Mouse (Mus musculus) midbrain, embryonic 14.5 days (tissue): Measurements from ENCODE around the gene Fam117b. TPM values are rescaled to one million over a fixed set of nuclear protein-coding genes. Genes with fewer than 3 reads are reported as not detected.

Source experiments
- ATAC-seq: fragments of 200-750 bp; cut with Nextera tagmentation; 2 replicates; pipeline ENCODE4 v1.8.0; 2017; ENCODE audit warnings: moderate number of reproducible peaks, moderate library complexity; ENCODE audit not compliant: low FRiP score, low TSS enrichment
- DNase-seq: peaks from one replicate; pipeline ENCODE4 v3.0.0-alpha.2; 2015
- H3K27ac ChIP-seq: fragments of 300-500 bp; sonication (generic); replicated peaks from 2 replicates; pipeline ENCODE4 v1.5.1; 2014; ENCODE audit warnings: mild to moderate bottlenecking, low read depth, low read length, moderate library complexity
- H3K27me3 ChIP-seq: fragments of 300-500 bp; sonication (generic); 2 replicates; pipeline ENCODE4 v1.6.1; 2014; ENCODE audit warnings: low read length, control low read depth, mixed read lengths; ENCODE audit not compliant: control insufficient read depth, insufficient read depth
- H3K36me3 ChIP-seq: fragments of 300-500 bp; sonication (generic); 2 replicates; pipeline ENCODE4 v1.6.1; 2014; ENCODE audit warnings: low read length, control low read depth; ENCODE audit not compliant: control insufficient read depth, insufficient read depth
- H3K4me1 ChIP-seq: fragments of 300-500 bp; sonication (generic); 2 replicates; pipeline ENCODE4 v1.6.1; 2014; ENCODE audit warnings: mild to moderate bottlenecking, antibody characterized with exemption, low read length, control low read depth; ENCODE audit not compliant: control insufficient read depth, insufficient read depth
- H3K4me2 ChIP-seq: fragments of 300-500 bp; sonication (generic); 2 replicates; pipeline ENCODE4 v1.6.1; 2014; ENCODE audit warnings: mild to moderate bottlenecking, low read length, moderate library complexity
- H3K4me3 ChIP-seq: fragments of 300-500 bp; sonication (generic); replicated peaks from 2 replicates; pipeline ENCODE4 v1.5.1; 2014; ENCODE audit warnings: low read depth, low read length
- H3K9ac ChIP-seq: fragments of 300-500 bp; sonication (generic); replicated peaks from 2 replicates; pipeline ENCODE4 v1.6.1; 2014; ENCODE audit warnings: mild to moderate bottlenecking, low read length, moderate library complexity
- H3K9me3 ChIP-seq: fragments of 300-500 bp; sonication (generic); 2 replicates; pipeline ENCODE4 v1.6.1; 2016; ENCODE audit warnings: low read length, control low read depth, mixed read lengths; ENCODE audit not compliant: control insufficient read depth
- WGBS: fragments of 180-500 bp; shearing (Covaris S2); extraction: QIAGEN DNeasy Blood & Tissue Kit; methylation state at CpG from one replicate; pipeline ENCODE4 v1.1.7; 2014; 5-methylcytosine and 5-hydroxymethylcytosine counted together
- polyA plus RNA-seq: library from polyadenylated mRNA; unstranded; fragments of >200 nt; fragmentation: Nextera tagmentation; extraction: Ambion mirVana; gene quantifications from 2 replicates; pipeline ENCODE4 v1.2.1, GENCODE M21; 2014

The Fam117b gene
- polyA plus RNA-seq, 1 experiment from 2014 or later = 65.6 TPM

DNA sequence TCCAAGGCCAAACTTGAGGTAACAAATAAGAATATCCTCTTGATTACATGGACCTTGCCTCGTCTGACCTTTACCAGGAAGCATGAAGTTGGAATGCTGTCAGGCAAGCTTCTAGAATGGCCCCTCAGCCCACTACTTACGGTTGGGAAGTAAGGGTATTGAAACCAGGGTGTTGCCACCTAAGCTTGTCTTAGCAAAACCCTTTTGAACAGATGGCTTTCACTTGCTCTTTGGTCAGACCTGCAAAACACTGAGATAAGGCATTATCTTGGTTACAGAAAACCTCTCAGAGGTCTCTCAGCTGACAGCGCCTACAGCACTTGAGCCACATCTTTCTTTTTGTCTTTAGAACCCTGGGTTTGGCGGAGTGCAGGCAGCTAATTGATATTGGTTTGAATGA is 18.8 kb upstream of the Fam117b start:
- Histone ChIP-seq H3K9me3 (no peaks in the 10 kb centered on the region), H3K4me1 (no peaks in the 10 kb centered on the region), H3K27ac (no peak overlapping the region), H3K27me3 (no peaks in the 10 kb centered on the region), H3K4me3 (no peak overlapping the region), H3K9ac (no peak overlapping the region), H3K36me3 (no peaks in the 10 kb centered on the region), H3K4me2 (no peak overlapping the region)
- 86% methylated on average over 4 of the region's 4 CpGs for WGBS
- DNase-seq (no peak), ATAC-seq (no peak)

DNA sequence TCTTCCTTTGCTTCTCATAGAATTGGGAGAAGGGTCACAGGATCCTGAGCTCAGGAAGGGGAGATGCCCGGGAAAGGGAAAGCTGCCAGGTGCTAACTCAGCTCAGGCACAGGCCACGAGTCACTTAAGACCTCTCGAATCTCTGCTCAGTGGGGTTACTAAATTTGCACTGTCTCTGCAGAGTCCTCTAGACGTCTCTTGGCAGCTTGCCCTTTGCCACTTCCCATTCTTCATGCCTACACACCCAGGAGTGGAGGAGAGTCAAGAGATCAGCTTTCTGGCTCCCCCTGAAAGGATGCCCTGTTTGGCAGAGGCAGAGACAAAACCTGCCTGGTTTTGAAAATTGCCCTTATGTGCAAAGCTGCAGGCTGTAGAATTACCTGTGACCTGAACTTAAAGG is 17.4 kb upstream of the Fam117b start:
- 62% methylated on average over 4 of the region's 4 CpGs for WGBS
- H3K27ac ChIP-seq = no peak overlapping the region
- DNase-seq (no peak), ATAC-seq (no peak)
- no peaks in the 10 kb centered on the region for H3K4me1 ChIP-seq
- H3K9me3 ChIP-seq = no peaks in the 10 kb centered on the region
- no peak overlapping the region for H3K4me3 ChIP-seq
- H3K27me3 ChIP-seq = no peaks in the 10 kb centered on the region
- no peak overlapping the region for H3K4me2 ChIP-seq
- no peak overlapping the region for H3K9ac ChIP-seq
- no peaks in the 10 kb centered on the region for H3K36me3 ChIP-seq

DNA sequence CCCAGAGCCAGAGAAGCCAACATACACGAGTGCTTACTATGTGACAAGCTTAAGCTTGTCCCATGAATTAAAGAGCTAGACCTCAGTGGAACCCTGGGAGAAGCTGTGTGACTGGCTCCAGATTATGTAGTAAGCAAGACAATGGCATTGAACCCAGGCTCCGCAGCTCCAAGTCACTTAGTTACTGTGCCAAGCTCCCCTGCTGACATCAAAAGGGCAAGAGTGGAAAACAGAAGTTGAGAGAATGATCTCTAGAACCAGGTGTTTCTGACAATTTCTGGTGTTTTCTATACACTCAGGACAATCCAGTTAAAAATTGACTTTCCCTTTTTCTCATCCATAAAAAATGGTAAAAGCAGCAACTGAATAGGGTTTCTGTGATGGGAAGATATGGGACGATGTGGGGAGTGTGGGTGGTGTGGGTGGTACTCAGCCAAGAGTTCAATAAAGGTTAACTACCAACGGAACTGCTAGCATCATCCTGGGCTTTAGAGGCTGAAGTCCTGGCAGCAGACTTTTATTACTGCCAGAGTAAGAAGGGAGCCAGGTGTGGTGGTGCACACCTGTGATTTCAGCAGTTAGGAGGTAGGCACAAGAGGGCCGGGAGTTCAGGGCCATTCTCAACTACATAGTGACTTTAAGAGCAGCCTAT is 15.5 kb upstream of the Fam117b start:
- Histone ChIP-seq H3K27me3 (no peaks in the 10 kb centered on the region), H3K4me1 (no peaks in the 10 kb centered on the region), H3K9me3 (no peaks in the 10 kb centered on the region), H3K36me3 (no peaks in the 10 kb centered on the region), H3K4me3 (no peak overlapping the region), H3K27ac (no peak overlapping the region), H3K4me2 (no peak overlapping the region), H3K9ac (no peak overlapping the region)
- ATAC-seq = no peak
- 55% methylated on average over 5 of the region's 5 CpGs for WGBS
- no peak for DNase-seq

DNA sequence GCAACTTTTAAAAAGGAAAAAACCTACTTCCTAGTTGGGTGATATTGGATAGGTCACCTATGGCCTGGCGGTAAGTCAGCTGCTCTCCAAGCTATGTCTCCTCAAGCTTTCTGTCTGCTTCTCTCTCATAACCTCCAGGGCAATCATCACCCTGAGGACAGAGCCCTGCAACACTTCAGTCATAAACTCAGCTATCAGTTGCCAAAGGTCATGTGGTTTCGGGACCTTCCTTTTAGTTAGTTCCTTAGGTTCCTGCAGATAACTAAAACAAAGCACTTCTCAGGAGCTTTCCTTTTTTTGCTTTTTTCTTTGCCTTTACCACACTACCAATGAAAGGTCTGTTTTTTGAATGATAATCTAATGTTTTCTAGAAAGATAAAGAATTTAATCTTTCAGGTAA is 13.1 kb upstream of the Fam117b start:
- Histone ChIP-seq H3K9me3 (no peaks in the 10 kb centered on the region), H3K27ac (no peak overlapping the region), H3K27me3 (no peaks in the 10 kb centered on the region), H3K36me3 (no peaks in the 10 kb centered on the region), H3K4me1 (no peaks in the 10 kb centered on the region), H3K4me2 (no peak overlapping the region), H3K4me3 (no peak overlapping the region), H3K9ac (no peak overlapping the region)
- DNase-seq = no peak
- ATAC-seq = no peak
- WGBS = 91% methylated on average over 2 of the region's 2 CpGs

DNA sequence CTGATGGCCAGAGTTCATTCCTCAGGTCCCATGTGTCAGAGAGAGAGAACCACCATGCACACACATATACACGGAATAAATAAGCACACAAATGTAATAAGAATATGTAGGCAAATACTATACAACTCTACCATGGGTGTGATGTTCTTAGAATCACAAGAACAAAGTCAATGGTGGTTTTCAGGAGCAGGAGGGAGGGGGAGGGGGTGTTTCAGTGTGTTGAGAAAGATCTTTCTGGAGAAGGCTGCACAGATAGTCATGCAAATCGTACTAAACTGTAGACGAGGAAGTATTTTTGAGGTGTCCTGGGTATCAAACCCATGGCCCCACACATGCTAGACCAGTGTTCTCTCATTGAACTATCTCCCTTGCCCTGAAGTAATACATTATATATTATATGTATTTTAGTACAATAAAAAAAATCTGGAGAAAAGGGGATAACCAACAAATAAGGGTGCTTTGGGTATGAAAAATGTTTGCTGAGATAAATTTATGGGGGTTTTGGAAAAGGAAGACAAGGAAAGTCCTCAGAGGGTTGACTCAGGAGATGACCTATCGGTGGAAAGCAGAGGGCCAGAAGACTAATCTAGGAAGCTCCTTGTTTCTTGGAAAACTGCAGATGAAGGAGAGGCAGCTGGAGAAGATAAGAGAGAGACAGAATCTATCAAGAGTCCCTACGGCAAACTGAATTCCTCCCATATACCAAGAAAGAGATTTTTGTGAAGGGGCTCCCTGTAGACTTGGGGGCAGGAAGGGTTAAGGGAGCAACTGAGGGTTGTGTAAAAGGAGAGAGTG is 11.5 kb upstream of the Fam117b start:
- no peak overlapping the region for H3K4me3 ChIP-seq
- no peak overlapping the region for H3K9ac ChIP-seq
- WGBS = 91% methylated on average over 5 of the region's 5 CpGs
- ATAC-seq = no peak
- H3K36me3 ChIP-seq = no peaks in the 10 kb centered on the region
- no peak overlapping the region for H3K4me2 ChIP-seq
- no peaks in the 10 kb centered on the region for H3K4me1 ChIP-seq
- no peaks in the 10 kb centered on the region for H3K9me3 ChIP-seq
- H3K27ac ChIP-seq = no peak overlapping the region
- H3K27me3 ChIP-seq = no peaks in the 10 kb centered on the region
- no peak for DNase-seq

DNA sequence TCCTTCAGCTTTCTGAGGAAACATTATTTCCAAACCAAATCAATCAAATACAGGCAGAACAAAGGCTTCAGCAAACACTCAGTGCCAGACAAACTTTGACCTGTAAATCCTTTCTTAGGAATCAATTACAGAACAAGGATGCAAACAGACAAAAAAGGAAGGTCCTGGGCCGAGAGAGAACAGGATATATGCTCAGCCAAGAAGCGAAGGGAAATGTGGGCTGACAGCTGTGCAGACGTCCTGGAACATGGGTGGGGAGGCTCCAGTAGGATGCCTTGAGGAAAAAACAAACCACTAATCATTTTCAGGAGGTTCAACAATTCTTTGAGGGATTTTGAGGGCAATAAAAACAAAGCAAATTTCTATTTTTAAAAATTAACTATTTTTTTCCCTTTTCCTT is 10.2 kb upstream of the Fam117b start:
- Histone ChIP-seq H3K27ac (no peak overlapping the region), H3K9me3 (no peaks in the 10 kb centered on the region), H3K36me3 (no peaks in the 10 kb centered on the region), H3K4me2 (no peak overlapping the region), H3K4me3 (no peak overlapping the region), H3K4me1 (no peaks in the 10 kb centered on the region), H3K27me3 (no peaks in the 10 kb centered on the region), H3K9ac (no peak overlapping the region)
- DNase-seq = no peak
- ATAC-seq = no peak
- WGBS = 36% methylated on average over 3 of the region's 3 CpGs

DNA sequence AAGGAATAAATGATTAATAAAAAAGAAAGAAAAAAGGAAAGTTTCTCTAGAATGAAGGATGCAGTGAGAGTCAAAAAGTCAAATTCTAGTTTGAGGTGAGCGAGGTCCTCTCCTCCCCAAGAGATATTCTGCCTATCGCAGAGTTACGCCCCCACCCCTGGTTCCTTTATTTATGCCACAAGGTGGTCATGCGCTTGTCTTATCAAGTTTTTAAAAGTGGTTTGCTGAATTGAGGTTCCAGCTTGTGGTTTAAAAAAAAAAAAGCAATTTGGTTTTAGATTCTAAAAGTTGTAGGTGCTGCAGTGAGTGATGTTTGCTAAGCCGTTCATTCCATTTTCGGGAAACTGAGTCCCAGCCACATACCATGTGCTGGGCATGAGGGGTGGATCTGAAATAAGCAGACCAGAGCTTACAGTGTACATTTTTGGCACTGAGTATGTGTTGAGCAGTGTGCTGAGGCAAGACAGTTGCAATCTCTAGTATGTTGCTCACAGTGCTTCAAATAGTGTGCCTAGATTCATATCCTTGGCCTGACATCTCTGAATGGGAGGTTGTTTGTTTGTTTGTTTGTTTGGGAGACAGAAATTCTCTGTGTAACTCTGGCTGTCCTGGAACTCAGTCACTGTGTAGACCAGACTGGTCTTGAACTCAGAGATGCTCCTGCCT is 8.0 kb upstream of the Fam117b start:
- Histone ChIP-seq H3K4me1 (no peaks in the 10 kb centered on the region), H3K9ac (no peak overlapping the region), H3K9me3 (no peaks in the 10 kb centered on the region), H3K4me2 (no peak overlapping the region), H3K27ac (no peak overlapping the region), H3K4me3 (no peak overlapping the region), H3K36me3 (no peaks in the 10 kb centered on the region), H3K27me3 (no peaks in the 10 kb centered on the region)
- WGBS = 93% methylated on average over 6 of the region's 6 CpGs
- DNase-seq (no peak), ATAC-seq (no peak)

DNA sequence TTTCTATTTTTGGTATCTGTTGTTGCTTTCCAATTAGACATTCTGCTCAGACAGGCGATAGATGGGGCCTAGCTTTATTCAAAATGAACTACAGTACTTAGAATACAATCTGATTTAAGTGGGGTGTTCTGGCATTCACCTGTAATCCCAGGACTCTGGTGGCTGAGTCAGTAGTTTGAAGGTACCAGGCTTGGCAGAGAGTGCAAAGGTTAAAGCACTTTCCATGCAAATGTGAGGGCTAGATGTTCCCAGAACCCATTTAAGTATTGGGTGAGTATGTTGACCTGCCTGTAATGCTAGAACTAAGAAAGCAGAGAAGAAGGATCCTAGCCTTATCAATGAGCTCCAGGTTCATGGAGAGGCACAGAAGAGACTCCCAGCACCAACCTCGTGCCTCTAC is 6.9 kb upstream of the Fam117b start:
- Histone ChIP-seq H3K27me3 (no peaks in the 10 kb centered on the region), H3K27ac (no peak overlapping the region), H3K9ac (no peak overlapping the region), H3K4me2 (no peak overlapping the region), H3K4me3 (no peak overlapping the region), H3K36me3 (no peaks in the 10 kb centered on the region), H3K4me1 (no peaks in the 10 kb centered on the region), H3K9me3 (no peaks in the 10 kb centered on the region)
- ATAC-seq (no peak), DNase-seq (no peak)
- 84% methylated on average over 2 of the region's 2 CpGs for WGBS
